Mouse (Mus musculus): ENCODE results near the gene Ramp3. TPM values are rescaled to one million over a fixed set of nuclear protein-coding genes. Genes with fewer than 3 reads are reported as not detected.
A peak's percentile ranks its signal among the peaks of the same experiment; 100 is the strongest.
"Not testable (repeated sequence)": the region's sequence is repeated elsewhere in the genome, so short reads cannot be mapped to it uniquely, and the experiment has no call there.

The Ramp3 gene
- polyA plus RNA-seq, 1 experiment from 2014 or later = 5.9 TPM

- DNase-seq (peak; percentile 59), ATAC-seq (ENCODE audit: low FRiP score, low TSS enrichment) (no peak)
- peaks cover 12% of the 10 kb centered on the region for H3K4me1 ChIP-seq (ENCODE audit: control insufficient read depth, insufficient read depth, low read length)
- H3K27ac ChIP-seq (replicated peaks; ENCODE audit: low read depth, low read length) = no peak overlapping the region
- H3K9ac ChIP-seq (replicated peaks; ENCODE audit: low read length) = no peak overlapping the region
- H3K4me3 ChIP-seq (replicated peaks; ENCODE audit: low read depth, low read length) = no peak overlapping the region
- H3K9me3 ChIP-seq (ENCODE audit: control insufficient read depth, low read length) = no peaks in the 10 kb centered on the region
- H3K36me3 ChIP-seq (ENCODE audit: control insufficient read depth, insufficient read depth, low read length) = no peaks in the 10 kb centered on the region
- H3K27me3 ChIP-seq (ENCODE audit: control insufficient read depth, insufficient read depth, low read length) = no peaks in the 10 kb centered on the region
- no peak overlapping the region for H3K4me2 ChIP-seq (ENCODE audit: low read length)
Measured at GRCm38 (mm10) chr11:6629655-6630054, 28.7 kb upstream of the Ramp3 start.

GRCm38 (mm10) chr11:6636150-6636549 lies 22.2 kb upstream of the Ramp3 start:
- no peaks in the 10 kb centered on the region for H3K27me3 ChIP-seq (ENCODE audit: control insufficient read depth, insufficient read depth, low read length)
- H3K9ac ChIP-seq (replicated peaks; ENCODE audit: low read length) = no peak overlapping the region
- H3K36me3 ChIP-seq (ENCODE audit: control insufficient read depth, insufficient read depth, low read length) = no peaks in the 10 kb centered on the region
- H3K9me3 ChIP-seq (ENCODE audit: control insufficient read depth, low read length) = no peaks in the 10 kb centered on the region
- H3K4me2 ChIP-seq (ENCODE audit: low read length) = no peak overlapping the region
- ATAC-seq (ENCODE audit: low FRiP score, low TSS enrichment) (no peak), DNase-seq (no peak)
- WGBS = 80% methylated on average over 8 of the region's 8 CpGs
- no peak overlapping the region for H3K4me3 ChIP-seq (replicated peaks; ENCODE audit: low read depth, low read length)
- no peaks in the 10 kb centered on the region for H3K4me1 ChIP-seq (ENCODE audit: control insufficient read depth, insufficient read depth, low read length)
- H3K27ac ChIP-seq (replicated peaks; ENCODE audit: low read depth, low read length) = no peak overlapping the region

GRCm38 (mm10) chr11:6638537-6638936 lies 19.8 kb upstream of the Ramp3 start, which contains the start of gene Wap:
Gene Wap (minus strand): TSS chr11:6638637.
- Histone ChIP-seq H3K27ac (replicated peaks; ENCODE audit: low read depth, low read length) (no peak within 1 kb of the TSS), H3K9ac (replicated peaks; ENCODE audit: low read length) (no peak within 1 kb of the TSS), H3K27me3 (ENCODE audit: control insufficient read depth, insufficient read depth, low read length) (no peaks in the 10 kb centered on the region), H3K4me2 (ENCODE audit: low read length) (no peak within 1 kb of the TSS), H3K36me3 (ENCODE audit: control insufficient read depth, insufficient read depth, low read length) (no peaks in the 10 kb centered on the region), H3K4me1 (ENCODE audit: control insufficient read depth, insufficient read depth, low read length) (no peaks in the 10 kb centered on the region), H3K4me3 (replicated peaks; ENCODE audit: low read depth, low read length) (no peak within 1 kb of the TSS), H3K9me3 (ENCODE audit: control insufficient read depth, low read length) (no peaks in the 10 kb centered on the region)
- ATAC-seq (ENCODE audit: low FRiP score, low TSS enrichment) (no peak), DNase-seq (no peak)
- WGBS = 86% methylated on average over 4 of the region's 4 CpGs

- H3K36me3 ChIP-seq (ENCODE audit: control insufficient read depth, insufficient read depth, low read length) = no peaks in the 10 kb centered on the region
- 79% methylated on average over 6 of the region's 6 CpGs for WGBS
- no peak overlapping the region for H3K4me2 ChIP-seq (ENCODE audit: low read length)
- H3K27ac ChIP-seq (replicated peaks; ENCODE audit: low read depth, low read length) = no peak overlapping the region
- H3K27me3 ChIP-seq (ENCODE audit: control insufficient read depth, insufficient read depth, low read length) = no peaks in the 10 kb centered on the region
- H3K9me3 ChIP-seq (ENCODE audit: control insufficient read depth, low read length) = no peaks in the 10 kb centered on the region
- no peaks in the 10 kb centered on the region for H3K4me1 ChIP-seq (ENCODE audit: control insufficient read depth, insufficient read depth, low read length)
- DNase-seq (no peak), ATAC-seq (ENCODE audit: low FRiP score, low TSS enrichment) (no peak)
- H3K4me3 ChIP-seq (replicated peaks; ENCODE audit: low read depth, low read length) = no peak overlapping the region
- no peak overlapping the region for H3K9ac ChIP-seq (replicated peaks; ENCODE audit: low read length)
Measured at GRCm38 (mm10) chr11:6639072-6639471, 19.2 kb upstream of the Ramp3 start.

GRCm38 (mm10) chr11:6644566-6644965 lies 13.8 kb upstream of the Ramp3 start:
- ATAC-seq (ENCODE audit: low FRiP score, low TSS enrichment) = peak; percentile 31; the same call in 1 of the 2 replicates
- Histone ChIP-seq H3K9me3 (ENCODE audit: control insufficient read depth, low read length) (no peaks in the 10 kb centered on the region), H3K4me1 (ENCODE audit: control insufficient read depth, insufficient read depth, low read length) (no peaks in the 10 kb centered on the region), H3K9ac (replicated peaks; ENCODE audit: low read length) (no peak overlapping the region), H3K4me3 (replicated peaks; ENCODE audit: low read depth, low read length) (no peak overlapping the region), H3K4me2 (ENCODE audit: low read length) (no peak overlapping the region), H3K27me3 (ENCODE audit: control insufficient read depth, insufficient read depth, low read length) (no peaks in the 10 kb centered on the region), H3K27ac (replicated peaks; ENCODE audit: low read depth, low read length) (no peak overlapping the region), H3K36me3 (ENCODE audit: control insufficient read depth, insufficient read depth, low read length) (no peaks in the 10 kb centered on the region)
- DNase-seq = no peak
- 64% methylated on average over 6 of the region's 6 CpGs for WGBS

- ATAC-seq (ENCODE audit: low FRiP score, low TSS enrichment) (no peak), DNase-seq (no peak)
- Histone ChIP-seq H3K9ac (replicated peaks; ENCODE audit: low read length) (no peak overlapping the region), H3K4me2 (ENCODE audit: low read length) (no peak overlapping the region), H3K27me3 (ENCODE audit: control insufficient read depth, insufficient read depth, low read length) (no peaks in the 10 kb centered on the region), H3K36me3 (ENCODE audit: control insufficient read depth, insufficient read depth, low read length) (no peaks in the 10 kb centered on the region), H3K4me1 (ENCODE audit: control insufficient read depth, insufficient read depth, low read length) (no peaks in the 10 kb centered on the region), H3K4me3 (replicated peaks; ENCODE audit: low read depth, low read length) (no peak overlapping the region), H3K9me3 (ENCODE audit: control insufficient read depth, low read length) (no peaks in the 10 kb centered on the region), H3K27ac (replicated peaks; ENCODE audit: low read depth, low read length) (no peak overlapping the region)
- WGBS = 65% methylated on average over 9 of the region's 9 CpGs
Measured at GRCm38 (mm10) chr11:6647831-6648724, 10.2 kb upstream of the Ramp3 start.

- Histone ChIP-seq H3K27me3 (ENCODE audit: control insufficient read depth, insufficient read depth, low read length) (no peaks in the 10 kb centered on the region), H3K9ac (replicated peaks; ENCODE audit: low read length) (no peak overlapping the region), H3K27ac (replicated peaks; ENCODE audit: low read depth, low read length) (no peak overlapping the region), H3K9me3 (ENCODE audit: control insufficient read depth, low read length) (no peaks in the 10 kb centered on the region), H3K36me3 (ENCODE audit: control insufficient read depth, insufficient read depth, low read length) (no peaks in the 10 kb centered on the region), H3K4me3 (replicated peaks; ENCODE audit: low read depth, low read length) (no peak overlapping the region), H3K4me2 (ENCODE audit: low read length) (no peak overlapping the region), H3K4me1 (ENCODE audit: control insufficient read depth, insufficient read depth, low read length) (no peaks in the 10 kb centered on the region)
- no peak for DNase-seq
- ATAC-seq (ENCODE audit: low FRiP score, low TSS enrichment) = no peak
- 75% methylated on average over 7 of the region's 7 CpGs for WGBS
Measured at GRCm38 (mm10) chr11:6650519-6650918, 7.8 kb upstream of the Ramp3 start.

- H3K27me3 ChIP-seq (ENCODE audit: control insufficient read depth, insufficient read depth, low read length); H3K4me3 ChIP-seq (replicated peaks; ENCODE audit: low read depth, low read length); H3K27ac ChIP-seq (replicated peaks; ENCODE audit: low read depth, low read length); H3K4me2 ChIP-seq (ENCODE audit: low read length); H3K9me3 ChIP-seq (ENCODE audit: control insufficient read depth, low read length); DNase-seq; H3K9ac ChIP-seq (replicated peaks; ENCODE audit: low read length); H3K36me3 ChIP-seq (ENCODE audit: control insufficient read depth, insufficient read depth, low read length); H3K4me1 ChIP-seq (ENCODE audit: control insufficient read depth, insufficient read depth, low read length); ATAC-seq (ENCODE audit: low FRiP score, low TSS enrichment): not testable (repeated sequence)
- 80% methylated on average over 3 of the region's 3 CpGs for WGBS
Measured at GRCm38 (mm10) chr11:6652978-6653377, 5.3 kb upstream of the Ramp3 start.

GRCm38 (mm10) chr11:6654903-6655302 lies 3.4 kb upstream of the Ramp3 start:
- ATAC-seq (ENCODE audit: low FRiP score, low TSS enrichment) = peak; percentile 71

More at GRCm38 (mm10) chr11:6654903-6655302, 3.4 kb upstream of the Ramp3 start:
- Histone ChIP-seq H3K27ac (replicated peaks; ENCODE audit: low read depth, low read length) (no peak overlapping the region), H3K4me2 (ENCODE audit: low read length) (no peak overlapping the region), H3K27me3 (ENCODE audit: control insufficient read depth, insufficient read depth, low read length) (no peaks in the 10 kb centered on the region), H3K9ac (replicated peaks; ENCODE audit: low read length) (no peak overlapping the region), H3K36me3 (ENCODE audit: control insufficient read depth, insufficient read depth, low read length) (no peaks in the 10 kb centered on the region), H3K9me3 (ENCODE audit: control insufficient read depth, low read length) (no peaks in the 10 kb centered on the region), H3K4me1 (ENCODE audit: control insufficient read depth, insufficient read depth, low read length) (0 out of 2 replicates have a peak, but pooled peaks cover 8% of the 10 kb centered on the region), H3K4me3 (replicated peaks; ENCODE audit: low read depth, low read length) (no peak overlapping the region)
- DNase-seq = peak; percentile 97
- 0% methylated on average over 2 of the region's 2 CpGs for WGBS
